8 mouse cellular contexts compared by ENCODE assay signal in genomic region chr5:134668495-134668894, GRCm38 (mm10). TPM values are rescaled to one million over a fixed set of nuclear protein-coding genes. Genes with fewer than 3 reads are reported as not detected.
DNase-seq lines count a peak whose midpoint lies in the region; ATAC-seq and TF ChIP-seq lines count a peak whose summit lies in the region.

No protein-coding gene starts in this region.

- H3K9ac ChIP-seq in heart, adult 2 months (ENCODE audit: low read depth, low read length) = no peak overlapping the region

- no peaks in the 10 kb centered on the region for H3K79me2 ChIP-seq in heart, adult 2 months (replicated peaks; ENCODE audit: control insufficient read depth, insufficient read depth, low read length)

- 74% methylated on average over 8 of the region's 8 CpGs for WGBS in heart, adult 2 months

- no peak overlapping the region for H3K27ac ChIP-seq in heart, adult 2 months

- H3K27me3 ChIP-seq in heart, adult 2 months (ENCODE audit: control insufficient read depth, insufficient read depth, low read length) = no peaks in the 10 kb centered on the region

- intact Hi-C loops in heart, adult 2 months (cut with DNase I) = loop anchor here (2.0 kb wide), 1 partner anchor 36 kb away; no protein-coding TSS in a partner anchor

- no peak overlapping the region for H3K4me3 ChIP-seq in heart, adult 2 months

- TF ChIP-seq POLR2A in heart, adult 2 months (IDR thresholded peaks at IDR 0.05; ENCODE audit: insufficient read depth, low read depth, low read length) = no peak

- TF ChIP-seq EP300 in heart, adult 2 months (IDR thresholded peaks at IDR 0.05; ENCODE audit: insufficient read depth, low read depth, low read length) = no peak

- TF ChIP-seq CTCF in heart, adult 2 months (IDR thresholded peaks at IDR 0.05) = peak; percentile 59

- H3K4me1 ChIP-seq in heart, adult 2 months (ENCODE audit: control insufficient read depth, insufficient read depth, low read length) = peaks cover 2% of the 10 kb centered on the region; the same call in 1 of the 2 replicates

- no peak for DNase-seq in heart, adult 2 months
- no peak for DNase-seq in heart, adult 18-20 months
- DNase-seq in urinary bladder, postnatal 14 days (ENCODE audit: low spot score) = peak; percentile 26
- DNase-seq in urinary bladder, adult 18-20 months (ENCODE audit: low spot score in 2 of 2) = no peak
- peak; percentile 25 for DNase-seq in induced T-regulatory cell, adult 2 months (ENCODE audit: low read depth)
- peak; percentile 67 for DNase-seq in lung, postnatal 14 days
- DNase-seq in cerebellum, adult 11-12 months = no peak

- no peak for ATAC-seq in erythroblast, adult 5-6 weeks (replicated peaks; ENCODE audit: low FRiP score, poor library complexity, severe bottlenecking)

- H3K36me3 ChIP-seq in heart, adult 2 months (ENCODE audit: control insufficient read depth, insufficient read depth, low read length) = no peaks in the 10 kb centered on the region

RNA-seq across cellular contexts. Expression of gene Limk1, which starts 19.9 kb away (rescaled TPM):
- 1 to 10 TPM; 4.0 to 5.0 TPM for total RNA-seq in heart, adult 2 months (2021)
- 7.3 and 8.1 TPM in 2 replicates for polyA plus RNA-seq in heart, adult 2 months (2012; rRNA removed)
- 1 to 10 TPM; 4.3 to 5.1 TPM for total RNA-seq in heart, adult 18-20 months (2021)
- total RNA-seq in erythroblast, adult 5-6 weeks (2015; ENCODE audit: low replicate concordance) = 0.19 and 2.1 TPM in 2 replicates
- total RNA-seq in erythroblast, adult 5-6 weeks (2017; ENCODE audit: low replicate concordance) = 2.1 and 3.6 TPM in 2 replicates

RNA-seq across cellular contexts. Expression of gene Eif4h, which starts 29.2 kb away (rescaled TPM):
- 100 to 1,000 TPM; 126 to 137 TPM for total RNA-seq in heart, adult 2 months (2021)
- polyA plus RNA-seq in heart, adult 2 months (2012; rRNA removed) = 131 and 179 TPM in 2 replicates
- total RNA-seq in heart, adult 18-20 months (2021) = 100 to 1,000 TPM; 132 to 136 TPM
- total RNA-seq in erythroblast, adult 5-6 weeks (2015; ENCODE audit: low replicate concordance) = 63.7 and 79.4 TPM in 2 replicates
- 93.5 and 98.1 TPM in 2 replicates for total RNA-seq in erythroblast, adult 5-6 weeks (2017; ENCODE audit: low replicate concordance)

RNA-seq across cellular contexts. Expression of gene Lat2, which starts 53.7 kb away (rescaled TPM):
- 1 to 10 TPM; 1.1 to 1.6 TPM for total RNA-seq in heart, adult 2 months (2021)
- 2.0 and 3.3 TPM in 2 replicates for polyA plus RNA-seq in heart, adult 2 months (2012; rRNA removed)
- total RNA-seq in heart, adult 18-20 months (2021) = 1 to 10 TPM; 2.0 to 2.4 TPM
- total RNA-seq in erythroblast, adult 5-6 weeks (2015; ENCODE audit: low replicate concordance) = 1.5 and 5.0 TPM in 2 replicates
- total RNA-seq in erythroblast, adult 5-6 weeks (2017; ENCODE audit: low replicate concordance) = 7.5 and 10.9 TPM in 2 replicates

Comparison
In these comparisons a context has a peak if more than half of its experiments do, and no peak if none do; other contexts are left out.
1. DNase-seq: peak in urinary bladder, postnatal 14 days (single experiment), induced T-regulatory cell, adult 2 months (single experiment) and lung, postnatal 14 days (single experiment); none in heart, adult 2 months (0 of 2), heart, adult 18-20 months (0 of 2), urinary bladder, adult 18-20 months (0 of 2) and cerebellum, adult 11-12 months (single experiment).